Mouse (Mus musculus): ENCODE data around the gene Gpr179.

DNA sequence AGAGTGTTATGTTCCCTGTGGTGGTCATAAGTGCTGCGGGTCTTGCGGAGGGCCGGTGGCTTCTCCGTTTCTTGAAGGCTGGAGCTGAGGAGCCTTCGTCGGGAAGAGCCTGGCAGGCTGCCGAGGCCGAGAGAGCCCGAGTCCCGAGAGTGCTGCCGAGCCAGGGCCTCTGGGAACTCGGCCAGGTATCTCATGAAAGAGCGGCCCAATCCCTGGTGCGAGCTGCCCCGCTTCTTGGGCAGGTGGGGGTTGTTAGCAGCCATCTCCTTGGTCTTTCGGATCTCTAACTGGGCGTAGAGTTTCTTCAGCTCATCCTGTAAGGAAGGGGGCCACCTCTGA, 12.9 kb downstream of the Gpr179 start:
- no peak for TF ChIP-seq CTCF (conservative IDR thresholded peaks at IDR 0.05; ENCODE audit: insufficient read depth, insufficient read length, low read depth, low read length)
- TF ChIP-seq POLR2A (IDR thresholded peaks at IDR 0.05; ENCODE audit: low read depth, low read length), result no peak

All from kidney, adult 2 months (tissue).